Mouse (Mus musculus) R1 (cell line): ENCODE measurements around the gene Zcchc7.
A peak's percentile ranks its signal among the peaks of the same experiment; 100 is the strongest.

Source experiments
- DNase-seq: peaks from one replicate; pipeline ENCODE4 v3.0.0-alpha.2; 2018; ENCODE audit warnings: low read depth, low spot score

The Zcchc7 gene

GRCm38 (mm10) chr4:44755553-44756133 lies at the start of gene Zcchc7:
TSS of gene Zcchc7 (plus strand) at chr4:44755877.
- no peak for DNase-seq

- DNase-seq, result no peak
Measured at GRCm38 (mm10) chr4:44705967-44706366, 49.7 kb upstream of the Zcchc7 start.

GRCm38 (mm10) chr4:44706865-44707264 lies 48.8 kb upstream of the Zcchc7 start:
- DNase-seq, result no peak

DNA sequence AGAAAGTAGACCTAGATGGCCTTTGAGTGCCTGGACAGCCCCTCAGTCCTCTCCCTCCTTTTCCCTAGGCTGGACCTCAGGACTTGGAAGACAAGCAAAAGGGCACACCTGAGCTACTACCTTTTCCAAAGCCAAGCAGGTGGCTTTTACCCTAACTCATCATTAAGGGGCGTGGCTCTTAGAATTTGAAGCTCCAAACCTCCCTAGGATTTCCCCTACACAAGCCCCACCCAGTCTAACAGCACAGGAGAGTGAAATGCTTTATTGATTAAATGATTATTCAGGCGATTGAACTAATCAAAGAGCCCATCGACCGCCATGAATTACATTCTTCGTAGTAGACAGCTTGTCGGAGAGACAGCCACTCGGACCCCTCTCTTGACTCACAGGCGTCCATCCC lies 47.4 kb upstream of the Zcchc7 start:
- DNase-seq, result no peak

DNA sequence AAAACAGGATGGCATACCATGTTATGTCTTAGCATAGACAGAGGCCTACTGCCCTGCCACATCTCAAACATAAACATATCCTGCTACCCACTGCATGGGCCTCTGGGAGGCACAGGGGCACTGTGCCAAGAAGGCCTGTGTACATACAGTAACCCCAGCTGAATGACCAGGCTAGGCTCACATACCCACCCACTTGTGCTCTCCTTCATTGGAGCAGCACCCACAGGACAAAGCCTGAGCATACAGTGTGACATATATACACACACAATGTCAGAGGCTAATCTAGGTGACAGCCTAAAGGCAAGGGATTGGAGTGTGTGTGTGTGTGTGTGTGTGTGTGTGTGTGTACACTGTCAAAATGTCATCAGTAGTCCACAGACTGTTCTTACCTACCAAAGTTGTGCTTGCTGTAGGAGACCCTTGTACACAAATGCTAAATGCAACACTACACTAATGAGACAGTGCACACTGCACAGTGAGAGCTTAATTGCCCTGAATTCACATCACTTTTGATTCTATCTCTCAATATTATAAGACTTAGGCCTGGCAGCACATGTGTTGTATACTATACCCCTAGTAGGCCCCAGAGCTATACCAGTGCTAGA lies 46.5 kb upstream of the Zcchc7 start:
- DNase-seq, result no peak

- DNase-seq, result no peak
Measured at GRCm38 (mm10) chr4:44709740-44710700, 45.7 kb upstream of the Zcchc7 start, which contains the start of gene Pax5. TSS of gene Pax5 (minus strand) at chr4:44710487.

DNA sequence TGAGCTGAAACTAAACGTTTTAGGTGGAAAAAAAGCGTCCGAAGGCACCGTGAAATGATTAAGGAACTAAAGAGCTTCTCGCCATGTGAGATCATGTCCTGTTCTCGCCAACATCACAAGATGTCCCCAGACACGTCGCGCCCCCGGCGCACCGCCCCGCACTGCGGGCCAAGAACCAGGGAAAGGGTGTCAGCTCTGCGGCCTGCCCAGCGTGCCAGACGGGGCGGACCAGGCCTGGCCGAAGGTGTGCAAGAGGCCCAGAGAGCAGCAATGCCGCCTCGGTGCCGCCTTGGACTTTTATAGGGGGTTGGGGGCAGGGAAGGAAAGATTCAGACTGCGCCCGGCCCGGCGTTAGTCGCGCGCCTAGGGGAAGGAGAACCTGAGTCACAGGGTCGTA lies 45.0 kb upstream of the Zcchc7 start:
- DNase-seq, result peak; percentile 22

GRCm38 (mm10) chr4:44711136-44711900 lies 44.4 kb upstream of the Zcchc7 start:
- DNase-seq, result no peak

- peak; percentile 31 for DNase-seq
Measured at GRCm38 (mm10) chr4:44712051-44712700, 43.5 kb upstream of the Zcchc7 start.

GRCm38 (mm10) chr4:44712786-44713553 lies 42.7 kb upstream of the Zcchc7 start:
- no peak for DNase-seq

- DNase-seq, result peak; percentile 37
Measured at GRCm38 (mm10) chr4:44713554-44714051, 42.1 kb upstream of the Zcchc7 start.

DNA sequence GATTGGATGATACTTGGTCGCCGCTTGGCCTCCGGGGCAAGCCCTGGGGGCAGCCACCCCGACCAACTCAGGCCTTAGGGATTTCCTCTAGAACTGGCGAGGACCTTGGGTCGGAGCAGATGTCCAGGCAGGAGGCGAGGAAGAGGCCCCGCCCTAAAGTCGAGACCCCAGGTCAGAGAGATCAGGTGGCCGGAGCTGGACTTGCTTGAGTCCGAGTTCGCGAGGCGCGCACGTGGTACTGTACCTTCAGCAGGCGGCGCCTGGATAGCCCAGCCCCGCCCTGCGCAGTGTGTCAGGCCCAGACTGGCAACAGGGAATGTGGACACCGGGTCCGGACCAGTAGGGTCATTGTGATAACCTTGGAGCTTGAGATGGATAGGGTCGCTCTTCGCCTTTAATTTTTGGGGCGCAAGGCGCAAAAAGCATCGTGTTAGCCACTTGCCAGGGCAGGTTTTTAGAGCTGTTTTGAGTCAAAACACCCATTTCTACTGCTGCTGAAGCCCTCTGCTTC lies 41.5 kb upstream of the Zcchc7 start:
- DNase-seq, result no peak

GRCm38 (mm10) chr4:44715621-44716160 lies 40.0 kb upstream of the Zcchc7 start:
- DNase-seq, result no peak

DNA sequence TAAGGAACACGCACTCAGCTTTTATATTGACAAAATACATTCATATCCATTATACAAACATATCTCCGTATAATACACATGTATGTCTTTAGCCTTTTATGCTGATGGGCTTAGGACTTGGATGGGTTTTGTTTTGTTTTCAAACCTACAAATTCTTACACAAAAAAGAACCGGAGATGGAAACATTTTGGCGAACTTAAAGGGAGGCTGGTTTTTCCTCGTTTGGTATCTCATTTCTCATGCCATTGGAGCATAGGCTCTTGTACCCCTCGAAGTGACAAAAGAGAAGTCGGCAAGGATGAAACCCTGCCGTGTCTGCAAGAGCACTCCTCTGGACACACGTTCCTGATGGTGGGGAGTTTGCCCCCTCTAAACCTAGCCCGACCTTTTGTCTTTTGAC lies 39.3 kb upstream of the Zcchc7 start:
- no peak for DNase-seq

DNA sequence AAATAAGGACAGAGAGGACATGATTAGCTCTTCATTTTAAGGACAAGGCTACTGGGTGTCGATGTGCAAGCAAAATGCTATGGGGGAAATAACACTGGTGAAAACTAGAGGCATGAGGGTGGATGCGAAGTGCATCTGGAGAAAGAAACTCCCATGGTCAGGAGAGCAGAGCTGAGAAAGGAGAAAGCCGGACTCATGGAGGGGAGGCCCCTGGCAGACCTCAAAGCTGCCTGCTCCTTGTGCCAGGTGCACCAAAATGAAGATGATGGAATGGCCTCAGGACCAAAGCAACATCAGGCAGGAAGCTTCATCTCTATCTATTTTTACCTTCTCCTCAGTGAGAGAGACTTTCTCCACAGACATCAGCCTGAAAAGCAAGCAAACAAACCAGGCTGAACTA lies 38.0 kb upstream of the Zcchc7 start:
- DNase-seq, result no peak

DNA sequence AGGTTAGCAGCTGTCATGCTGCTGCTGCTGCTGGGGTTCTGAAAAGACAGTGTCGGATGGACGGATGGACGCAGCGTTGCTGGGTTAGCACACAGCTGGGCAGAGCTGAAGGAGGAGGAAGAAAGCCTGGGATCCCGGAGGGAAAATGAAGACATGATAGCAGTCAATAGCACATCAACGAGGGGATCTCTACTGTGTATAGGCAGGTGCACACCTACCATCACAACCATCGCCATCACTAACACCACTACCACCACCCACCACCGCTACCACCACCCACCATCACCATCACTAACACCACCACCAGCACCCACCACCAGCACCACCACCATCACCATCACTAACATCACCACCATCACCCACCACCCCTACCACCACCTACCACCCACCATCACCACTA lies 35.6 kb upstream of the Zcchc7 start:
- DNase-seq, result no peak

- DNase-seq, result no peak
Measured at GRCm38 (mm10) chr4:44721237-44721636, 34.4 kb upstream of the Zcchc7 start.

- no peak for DNase-seq
Measured at GRCm38 (mm10) chr4:44740471-44740870, 15.2 kb upstream of the Zcchc7 start.

- DNase-seq, result peak; percentile 99
Measured at GRCm38 (mm10) chr4:44756134-44756951, 666 bp downstream of the Zcchc7 start.
